Mouse (Mus musculus) left cerebral cortex, adult 18-20 months (tissue): Measurements from ENCODE around the gene Zfp866. TPM values are rescaled to one million over a fixed set of nuclear protein-coding genes. Genes with fewer than 3 reads are reported as not detected.

Experiments
- DNase-seq, 2 experiments: peaks; one replicate each; pipeline ENCODE4 v3.0.0; 2021 to 2022; ENCODE audit warnings: low spot score in 2 of 2, mixed read lengths in 1 of 2
- total RNA-seq, 2 experiments: library from RNA; stranded (reverse); gene quantifications; 2 replicates each; pipeline ENCODE4 v1.2.3; 2021

Zfp866 gene
- total RNA-seq, 2 experiments from 2014 or later: 26.6 to 27.8 TPM

GRCm38 (mm10) chr8:69735495-69735894 is 55.5 kb downstream of the Zfp866 start:
- DNase-seq: no peak

- DNase-seq: no peak
Measured at GRCm38 (mm10) chr8:69717232-69717580, 73.8 kb downstream of the Zfp866 start.

GRCm38 (mm10) chr8:69716403-69717231 is 74.4 kb downstream of the Zfp866 start:
- DNase-seq: peak; percentile 92 to 94

GRCm38 (mm10) chr8:69715366-69715765 is 75.6 kb downstream of the Zfp866 start:
- no peak for DNase-seq

- no peak for DNase-seq
Measured at GRCm38 (mm10) chr8:69713516-69713915, 77.5 kb downstream of the Zfp866 start.

Other genes with a start within 250 kb of the Zfp866 start
- 10 to 100 TPM; 19.2 to 19.6 TPM for gene Zfp868, start 165.6 kb downstream of the Zfp866 start, total RNA-seq
- gene Zfp964, start 136.7 kb downstream of the Zfp866 start, total RNA-seq: 1 to 10 TPM; 3.1 to 4.9 TPM
- 10 to 100 TPM; 21.0 to 22.5 TPM for gene Zfp869, start 80.5 kb downstream of the Zfp866 start, total RNA-seq
- gene Zfp963, start 41.2 kb downstream of the Zfp866 start, total RNA-seq: 1 to 10 TPM; 2.6 to 5.1 TPM
- gene Gm20422, start 16.3 kb downstream of the Zfp866 start, total RNA-seq: 1 to 10 TPM in 1 of 2 experiments, not detected in 1; 1.3 TPM
- 10 to 100 TPM; 36.2 to 36.4 TPM for gene Atp13a1, start within 50 bp of the Zfp866 start, total RNA-seq
- gene Gmip, start 17.5 kb upstream of the Zfp866 start, total RNA-seq: 10 to 100 TPM in 1 of 2 experiments, 1 to 10 TPM in 1; 9.0 to 12.8 TPM
- gene Lpar2, start 31.3 kb upstream of the Zfp866 start, total RNA-seq: under 1 TPM; 0.59 to 0.60 TPM
- 10 to 100 TPM; 14.1 to 17.8 TPM for gene Pbx4, start 41.3 kb upstream of the Zfp866 start, total RNA-seq
- gene Cilp2, start 96.5 kb upstream of the Zfp866 start, total RNA-seq: under 1 TPM; 0.33 to 0.59 TPM
- gene Tssk6, start 111.0 kb upstream of the Zfp866 start, total RNA-seq: not detected
- 100 to 1,000 TPM; 148 to 155 TPM for gene Ndufa13, start 111.4 kb upstream of the Zfp866 start, total RNA-seq
- 10 to 100 TPM; 28.3 to 30.7 TPM for gene Yjefn3, start 111.5 kb upstream of the Zfp866 start, total RNA-seq
- 10 to 100 TPM; 28.7 TPM for gene Gatad2a, start 205.2 kb upstream of the Zfp866 start, total RNA-seq